Mouse (Mus musculus) liver, postnatal 0 days (tissue): Measurements from ENCODE around the gene Entr1.

Experiments used
- CTCF ChIP-seq: sonication (generic); IDR thresholded peaks from 2 replicates; pipeline ENCODE4 v1.5.1; 2016; ENCODE audit warnings: antibody characterized with exemption, low read depth
- EP300 ChIP-seq: IDR thresholded peaks from 2 replicates; pipeline ENCODE4 v1.6.1; 2016; ENCODE audit warnings: antibody characterized with exemption, low read depth, mild to moderate bottlenecking

DNA sequence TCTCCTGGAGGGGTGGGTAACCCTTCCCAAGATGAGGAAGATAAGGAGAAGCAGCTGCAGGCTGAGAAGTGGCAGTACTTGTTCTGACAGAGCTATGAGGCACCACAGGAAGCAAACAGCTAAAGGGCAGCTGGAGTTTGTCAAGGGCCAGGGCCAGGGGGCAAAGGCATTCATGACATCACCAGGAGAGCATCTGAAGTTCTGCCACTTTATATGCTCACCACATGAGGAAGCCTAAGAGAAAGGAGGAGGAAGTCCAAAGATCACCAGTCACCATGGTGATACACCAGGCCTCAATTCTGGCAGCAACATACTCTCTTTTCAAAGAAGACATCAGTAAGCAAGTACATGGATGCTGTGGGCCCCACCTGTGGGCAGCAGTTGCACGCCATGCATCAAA is 34.0 kb upstream of the Entr1 start:
- TF ChIP-seq CTCF (no peak), EP300 (no peak)
